Mouse (Mus musculus): ENCODE data around the gene Slc7a11.

DNA sequence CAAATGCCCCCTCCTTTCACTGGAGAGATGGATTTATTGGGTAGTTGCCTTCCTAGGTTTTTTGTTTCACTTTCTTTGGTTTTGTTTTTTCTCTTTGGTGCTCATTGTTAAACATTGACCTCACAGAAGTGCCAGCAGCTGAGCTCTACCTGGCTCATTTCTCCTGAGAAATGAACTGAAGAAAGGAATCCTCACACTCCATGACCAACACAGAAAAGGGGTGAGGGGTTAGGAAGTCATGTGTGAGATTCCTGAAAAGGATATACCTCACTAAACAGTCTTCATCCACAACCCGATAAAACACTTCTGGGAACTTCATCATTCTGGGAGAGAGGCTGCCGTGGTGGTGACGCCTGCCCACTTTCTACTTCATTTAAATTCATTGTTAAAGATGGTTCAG lies 207.4 kb downstream of the Slc7a11 start:
- TF ChIP-seq POLR2A (IDR thresholded peaks at IDR 0.05; ENCODE audit: insufficient read length, low read depth) (no peak), POLR2AphosphoS2 (IDR thresholded peaks at IDR 0.05; ENCODE audit: insufficient read length, low read depth) (no peak)
